Mouse (Mus musculus): Measurements from ENCODE around the gene Rai14. TPM values are rescaled to one million over a fixed set of nuclear protein-coding genes. Genes with fewer than 3 reads are reported as not detected.
A peak's percentile ranks its signal among the peaks of the same experiment; 100 is the strongest.

Gene Rai14
- polyA plus RNA-seq, 1 experiment from 2014 or later, result 66.4 TPM

- ATAC-seq (replicated peaks; ENCODE audit: low FRiP score), result no peak
- H3K9ac ChIP-seq, result no peak overlapping the region
- peaks cover 37% of the 10 kb centered on the region for H3K4me1 ChIP-seq
- no peaks in the 10 kb centered on the region for H3K27me3 ChIP-seq
- H3K4me2 ChIP-seq, result no peak overlapping the region
- peaks cover 27% of the 10 kb centered on the region for H3K36me3 ChIP-seq
- H3K27ac ChIP-seq, result peak overlapping the region; percentile 52; the same call in 1 of the 2 replicates
- WGBS, result 73% methylated on average over 16 of the region's 16 CpGs
- H3K4me3 ChIP-seq (replicated peaks), result no peak overlapping the region
- no peaks in the 10 kb centered on the region for H3K9me3 ChIP-seq (replicated peaks)
Measured at GRCm38 (mm10) chr15:10628131-10628979, 86.1 kb downstream of the Rai14 start.

GRCm38 (mm10) chr15:10623571-10624227, 90.7 kb downstream of the Rai14 start:
- Histone ChIP-seq H3K27me3 (no peaks in the 10 kb centered on the region), H3K4me1 (peaks cover 28% of the 10 kb centered on the region), H3K27ac (peak overlapping the region; percentile 64), H3K36me3 (peaks cover 11% of the 10 kb centered on the region), H3K4me2 (no peak overlapping the region), H3K9me3 (replicated peaks) (peaks cover 2% of the 10 kb centered on the region; the same call in 1 of the 2 replicates), H3K4me3 (replicated peaks) (no peak overlapping the region), H3K9ac (no peak overlapping the region)
- ATAC-seq (replicated peaks; ENCODE audit: low FRiP score), result peak; percentile 90
- WGBS, result 23% methylated on average over 10 of the region's 10 CpGs

GRCm38 (mm10) chr15:10621194-10621593, 93.2 kb downstream of the Rai14 start:
- Histone ChIP-seq H3K27me3 (no peaks in the 10 kb centered on the region), H3K9ac (no peak overlapping the region), H3K9me3 (replicated peaks) (peaks cover 6% of the 10 kb centered on the region; the same call in 1 of the 2 replicates), H3K27ac (no peak overlapping the region), H3K4me3 (replicated peaks) (no peak overlapping the region), H3K4me2 (no peak overlapping the region), H3K4me1 (peaks cover 19% of the 10 kb centered on the region), H3K36me3 (peaks cover 18% of the 10 kb centered on the region)
- 84% methylated on average over 8 of the region's 8 CpGs for whole genome bisulfite sequencing
- ATAC-seq (replicated peaks; ENCODE audit: low FRiP score), result no peak

- ATAC-seq (replicated peaks; ENCODE audit: low FRiP score), result no peak
- H3K36me3 ChIP-seq, result peaks cover 18% of the 10 kb centered on the region
- peaks cover 6% of the 10 kb centered on the region; the same call in 1 of the 2 replicates for H3K9me3 ChIP-seq (replicated peaks)
- H3K27me3 ChIP-seq, result no peaks in the 10 kb centered on the region
- H3K4me3 ChIP-seq (replicated peaks), result no peak overlapping the region
- WGBS, result 94% methylated on average over 3 of the region's 3 CpGs
- H3K4me1 ChIP-seq, result peaks cover 21% of the 10 kb centered on the region
- H3K4me2 ChIP-seq, result no peak overlapping the region
- no peak overlapping the region for H3K27ac ChIP-seq
- H3K9ac ChIP-seq, result no peak overlapping the region
Measured at GRCm38 (mm10) chr15:10619678-10620077, 94.7 kb downstream of the Rai14 start.

- no peak for ATAC-seq (replicated peaks; ENCODE audit: low FRiP score)
- Histone ChIP-seq H3K27me3 (no peaks in the 10 kb centered on the region), H3K9me3 (replicated peaks) (peaks cover 6% of the 10 kb centered on the region; the same call in 1 of the 2 replicates), H3K9ac (no peak overlapping the region), H3K4me1 (peaks cover 12% of the 10 kb centered on the region; the same call in 1 of the 2 replicates), H3K27ac (no peak overlapping the region), H3K36me3 (peaks cover 18% of the 10 kb centered on the region), H3K4me2 (no peak overlapping the region), H3K4me3 (replicated peaks) (no peak overlapping the region)
- 79% methylated on average over 2 of the region's 2 CpGs for WGBS
Measured at GRCm38 (mm10) chr15:10618276-10618675, 96.1 kb downstream of the Rai14 start.

GRCm38 (mm10) chr15:10616001-10616400, 98.4 kb downstream of the Rai14 start:
- Histone ChIP-seq H3K4me1 (peaks cover 10% of the 10 kb centered on the region; the same call in 1 of the 2 replicates), H3K9ac (no peak overlapping the region), H3K4me2 (no peak overlapping the region), H3K4me3 (replicated peaks) (no peak overlapping the region), H3K36me3 (peaks cover 18% of the 10 kb centered on the region), H3K27ac (no peak overlapping the region), H3K9me3 (replicated peaks) (peaks cover 6% of the 10 kb centered on the region; the same call in 1 of the 2 replicates), H3K27me3 (no peaks in the 10 kb centered on the region)
- 50% methylated on average over 6 of the region's 6 CpGs for WGBS
- no peak for ATAC-seq (replicated peaks; ENCODE audit: low FRiP score)

- 83% methylated on average over 9 of the region's 9 CpGs for WGBS
- H3K4me1 ChIP-seq, result peaks cover 11% of the 10 kb centered on the region; the same call in 1 of the 2 replicates
- H3K4me3 ChIP-seq (replicated peaks), result no peak overlapping the region
- no peak overlapping the region for H3K9ac ChIP-seq
- H3K4me2 ChIP-seq, result no peak overlapping the region
- H3K27ac ChIP-seq, result no peak overlapping the region
- H3K36me3 ChIP-seq, result peaks cover 34% of the 10 kb centered on the region
- no peaks in the 10 kb centered on the region for H3K27me3 ChIP-seq
- no peaks in the 10 kb centered on the region for H3K9me3 ChIP-seq (replicated peaks)
- no peak for ATAC-seq (replicated peaks; ENCODE audit: low FRiP score)
Measured at GRCm38 (mm10) chr15:10611040-10611439, 103.4 kb downstream of the Rai14 start.

GRCm38 (mm10) chr15:10609107-10609506, 105.3 kb downstream of the Rai14 start:
- no peaks in the 10 kb centered on the region; the same call in 1 of the 2 replicates for H3K9me3 ChIP-seq (replicated peaks)
- WGBS, result 94% methylated on average over 4 of the region's 4 CpGs
- 0 out of 2 replicates have a peak, but pooled peaks cover 4% of the 10 kb centered on the region for H3K4me1 ChIP-seq
- H3K36me3 ChIP-seq, result peaks cover 54% of the 10 kb centered on the region
- no peak for ATAC-seq (replicated peaks; ENCODE audit: low FRiP score)
- no peak overlapping the region for H3K9ac ChIP-seq
- H3K4me3 ChIP-seq (replicated peaks), result no peak overlapping the region
- H3K4me2 ChIP-seq, result no peak overlapping the region
- H3K27me3 ChIP-seq, result no peaks in the 10 kb centered on the region
- H3K27ac ChIP-seq, result no peak overlapping the region

- 0 out of 2 replicates have a peak, but pooled peaks cover 4% of the 10 kb centered on the region for H3K4me1 ChIP-seq
- H3K27me3 ChIP-seq, result no peaks in the 10 kb centered on the region
- no peak overlapping the region for H3K4me3 ChIP-seq (replicated peaks)
- peaks cover 59% of the 10 kb centered on the region for H3K36me3 ChIP-seq
- 56% methylated on average over 6 of the region's 6 CpGs for WGBS
- H3K9me3 ChIP-seq (replicated peaks), result no peaks in the 10 kb centered on the region; the same call in 1 of the 2 replicates
- ATAC-seq (replicated peaks; ENCODE audit: low FRiP score), result no peak
- no peak overlapping the region for H3K27ac ChIP-seq
- H3K4me2 ChIP-seq, result no peak overlapping the region
- H3K9ac ChIP-seq, result no peak overlapping the region
Measured at GRCm38 (mm10) chr15:10608508-10609098, 105.8 kb downstream of the Rai14 start.

- H3K27me3 ChIP-seq, result no peaks in the 10 kb centered on the region
- H3K4me3 ChIP-seq (replicated peaks), result no peak overlapping the region
- no peak overlapping the region for H3K4me2 ChIP-seq
- no peak overlapping the region for H3K9ac ChIP-seq
- H3K36me3 ChIP-seq, result peaks cover 17% of the 10 kb centered on the region
- 85% methylated on average over 7 of the region's 7 CpGs for WGBS
- H3K9me3 ChIP-seq (replicated peaks), result no peaks in the 10 kb centered on the region; the same call in 1 of the 2 replicates
- H3K4me1 ChIP-seq, result 0 out of 2 replicates have a peak, but pooled peaks cover 9% of the 10 kb centered on the region
- ATAC-seq (replicated peaks; ENCODE audit: low FRiP score), result 0 out of 2 replicates have a peak, but pooled peaks have one; percentile 30
- H3K27ac ChIP-seq, result peak overlapping the region; percentile 33
Measured at GRCm38 (mm10) chr15:10599413-10599812, 115.0 kb downstream of the Rai14 start.

- Histone ChIP-seq H3K27me3 (no peaks in the 10 kb centered on the region), H3K4me3 (replicated peaks) (no peak overlapping the region), H3K4me2 (no peak overlapping the region), H3K9ac (no peak overlapping the region), H3K4me1 (0 out of 2 replicates have a peak, but pooled peaks cover 9% of the 10 kb centered on the region), H3K27ac (peak overlapping the region; percentile 33), H3K9me3 (replicated peaks) (no peaks in the 10 kb centered on the region), H3K36me3 (peaks cover 15% of the 10 kb centered on the region; the same call in 1 of the 2 replicates)
- WGBS, result 69% methylated on average over 16 of the region's 16 CpGs
- ATAC-seq (replicated peaks; ENCODE audit: low FRiP score), result 0 out of 2 replicates have a peak, but pooled peaks have one; percentile 13
Measured at GRCm38 (mm10) chr15:10598259-10599225, 115.9 kb downstream of the Rai14 start.
